Mouse (Mus musculus) forebrain, embryonic 11.5 days (tissue): ENCODE measurements around the gene Iqch. TPM values are rescaled to one million over a fixed set of nuclear protein-coding genes. Genes with fewer than 3 reads are reported as not detected.

Experiments used
- ATAC-seq: fragments of 200-750 bp; cut with Nextera tagmentation; replicated peaks from 2 replicates; pipeline ENCODE4 v1.8.0; 2017; ENCODE audit warnings: moderate TSS enrichment; ENCODE audit not compliant: low FRiP score
- DNase-seq: peaks from one replicate; pipeline ENCODE4 v3.0.0-alpha.2; 2017; ENCODE audit warnings: low spot score
- H3K27ac ChIP-seq: fragments of 300-500 bp; sonication (generic); 2 replicates; pipeline ENCODE4 v1.5.1; 2014; ENCODE audit warnings: low read depth, low read length
- H3K27me3 ChIP-seq: fragments of 300-500 bp; sonication (generic); 2 replicates; pipeline ENCODE4 v1.6.1; 2014; ENCODE audit warnings: mild to moderate bottlenecking, low read length, mixed read lengths; ENCODE audit not compliant: control insufficient read depth, insufficient read depth
- H3K36me3 ChIP-seq: fragments of 300-500 bp; sonication (generic); 2 replicates; pipeline ENCODE4 v1.6.1; 2014; ENCODE audit warnings: mild to moderate bottlenecking, low read length, moderate library complexity, mixed read lengths; ENCODE audit not compliant: control insufficient read depth, insufficient read depth
- H3K4me1 ChIP-seq: fragments of 300-500 bp; sonication (generic); replicated peaks from 2 replicates; pipeline ENCODE4 v1.6.1; 2014; ENCODE audit warnings: low read length, mixed read lengths; ENCODE audit not compliant: control insufficient read depth, insufficient read depth
- H3K4me2 ChIP-seq: fragments of 300-500 bp; sonication (generic); 2 replicates; pipeline ENCODE4 v1.6.1; 2014; ENCODE audit warnings: low read depth, mild to moderate bottlenecking, low read length, moderate library complexity, mixed read lengths; ENCODE audit not compliant: severe bottlenecking
- H3K4me3 ChIP-seq: fragments of 300-500 bp; sonication (generic); 2 replicates; pipeline ENCODE4 v1.5.1; 2014; ENCODE audit warnings: low read depth, low read length
- H3K9ac ChIP-seq: fragments of 300-500 bp; sonication (generic); 2 replicates; pipeline ENCODE4 v1.6.1; 2014; ENCODE audit warnings: low read length
- H3K9me3 ChIP-seq: fragments of 300-500 bp; sonication (generic); 2 replicates; pipeline ENCODE4 v1.6.1; 2016; ENCODE audit warnings: low read length, mixed read lengths; ENCODE audit not compliant: control insufficient read depth
- WGBS: fragments of 180-500 bp; shearing (Covaris S2); extraction: QIAGEN DNeasy Blood & Tissue Kit; methylation state at CpG from one replicate; pipeline ENCODE4 v1.1.7; 2014; 5-methylcytosine and 5-hydroxymethylcytosine counted together
- polyA plus RNA-seq: library from polyadenylated mRNA; unstranded; fragments of >200 nt; fragmentation: Nextera tagmentation; extraction: Ambion mirVana; gene quantifications from 2 replicates; pipeline ENCODE4 v1.2.1, GENCODE M21; 2014

Gene Iqch
- polyA plus RNA-seq, 1 experiment from 2014 or later, result 0.17 TPM

GRCm38 (mm10) chr9:63608006-63608405 is 5.7 kb upstream of the Iqch start:
- no peaks in the 10 kb centered on the region for H3K9me3 ChIP-seq
- peaks cover 18% of the 10 kb centered on the region for H3K4me1 ChIP-seq
- ATAC-seq (no peak), DNase-seq (no peak)
- no peak overlapping the region for H3K27ac ChIP-seq
- H3K27me3 ChIP-seq, result no peaks in the 10 kb centered on the region
- WGBS, result 74% methylated on average over 6 of the region's 6 CpGs
- H3K36me3 ChIP-seq, result no peaks in the 10 kb centered on the region
- H3K4me2 ChIP-seq, result no peak overlapping the region
- no peak overlapping the region for H3K4me3 ChIP-seq
- no peak overlapping the region for H3K9ac ChIP-seq

- H3K4me3 ChIP-seq, result no peak overlapping the region
- DNase-seq, result no peak
- ATAC-seq, result no peak
- WGBS, result 74% methylated on average over 2 of the region's 2 CpGs
- H3K36me3 ChIP-seq, result no peaks in the 10 kb centered on the region
- H3K9ac ChIP-seq, result no peak overlapping the region
- H3K4me2 ChIP-seq, result no peak overlapping the region
- H3K27ac ChIP-seq, result no peak overlapping the region
- H3K4me1 ChIP-seq, result peaks cover 17% of the 10 kb centered on the region
- no peaks in the 10 kb centered on the region for H3K27me3 ChIP-seq
- H3K9me3 ChIP-seq, result no peaks in the 10 kb centered on the region
Measured at GRCm38 (mm10) chr9:63606594-63606993, 4.3 kb upstream of the Iqch start.

GRCm38 (mm10) chr9:63603849-63604248 is 1.6 kb upstream of the Iqch start:
- ATAC-seq (no peak), DNase-seq (no peak)
- Histone ChIP-seq H3K27ac (no peak overlapping the region), H3K4me3 (no peak overlapping the region), H3K36me3 (no peaks in the 10 kb centered on the region), H3K4me1 (peaks cover 10% of the 10 kb centered on the region), H3K9ac (no peak overlapping the region; the same call in 1 of the 2 replicates), H3K27me3 (no peaks in the 10 kb centered on the region), H3K4me2 (no peak overlapping the region), H3K9me3 (no peaks in the 10 kb centered on the region)
- 63% methylated on average over 6 of the region's 6 CpGs for WGBS

- no peak for ATAC-seq
- H3K36me3 ChIP-seq, result no peaks in the 10 kb centered on the region
- H3K27ac ChIP-seq, result no peak overlapping the region
- H3K4me3 ChIP-seq, result no peak overlapping the region
- 90% methylated on average over 9 of the region's 9 CpGs for WGBS
- H3K4me2 ChIP-seq, result no peak overlapping the region
- H3K27me3 ChIP-seq, result no peaks in the 10 kb centered on the region
- DNase-seq, result no peak
- H3K9ac ChIP-seq, result no peak overlapping the region
- H3K9me3 ChIP-seq, result no peaks in the 10 kb centered on the region
- no peaks in the 10 kb centered on the region for H3K4me1 ChIP-seq
Measured at GRCm38 (mm10) chr9:63596660-63597059, 5.6 kb downstream of the Iqch start.

- 86% methylated on average over 8 of the region's 8 CpGs for whole genome bisulfite sequencing
- Histone ChIP-seq H3K9ac (no peak overlapping the region), H3K27ac (no peak overlapping the region), H3K27me3 (no peaks in the 10 kb centered on the region), H3K4me2 (no peak overlapping the region), H3K36me3 (no peaks in the 10 kb centered on the region), H3K9me3 (no peaks in the 10 kb centered on the region), H3K4me3 (no peak overlapping the region), H3K4me1 (no peaks in the 10 kb centered on the region)
- DNase-seq (no peak), ATAC-seq (no peak)
Measured at GRCm38 (mm10) chr9:63595652-63596051, 6.6 kb downstream of the Iqch start.

- WGBS, result 100% methylated on average over 1 of the region's 1 CpGs
- Histone ChIP-seq H3K36me3 (no peaks in the 10 kb centered on the region), H3K27ac (no peak overlapping the region), H3K27me3 (no peaks in the 10 kb centered on the region), H3K9ac (no peak overlapping the region), H3K9me3 (no peaks in the 10 kb centered on the region), H3K4me1 (no peaks in the 10 kb centered on the region), H3K4me2 (no peak overlapping the region), H3K4me3 (no peak overlapping the region)
- no peak for DNase-seq
- ATAC-seq, result no peak
Measured at GRCm38 (mm10) chr9:63595032-63595431, 7.3 kb downstream of the Iqch start.

- Histone ChIP-seq H3K27me3 (no peaks in the 10 kb centered on the region), H3K27ac (no peak overlapping the region), H3K9ac (no peak overlapping the region), H3K4me1 (no peaks in the 10 kb centered on the region), H3K4me2 (no peak overlapping the region), H3K9me3 (no peaks in the 10 kb centered on the region), H3K4me3 (no peak overlapping the region), H3K36me3 (no peaks in the 10 kb centered on the region)
- ATAC-seq (no peak), DNase-seq (no peak)
- 89% methylated on average over 8 of the region's 8 CpGs for WGBS
Measured at GRCm38 (mm10) chr9:63591661-63592256, 10.5 kb downstream of the Iqch start.

- Histone ChIP-seq H3K36me3 (no peaks in the 10 kb centered on the region), H3K4me2 (no peak overlapping the region), H3K9me3 (no peaks in the 10 kb centered on the region), H3K4me1 (no peaks in the 10 kb centered on the region), H3K4me3 (no peak overlapping the region), H3K27ac (no peak overlapping the region), H3K27me3 (no peaks in the 10 kb centered on the region), H3K9ac (no peak overlapping the region)
- ATAC-seq (no peak), DNase-seq (no peak)
- 86% methylated on average over 4 of the region's 4 CpGs for WGBS
Measured at GRCm38 (mm10) chr9:63590592-63590991, 11.7 kb downstream of the Iqch start.

GRCm38 (mm10) chr9:63589209-63589608 is 13.1 kb downstream of the Iqch start:
- H3K4me3 ChIP-seq, result no peak overlapping the region
- WGBS, result 82% methylated on average over 6 of the region's 6 CpGs
- H3K36me3 ChIP-seq, result no peaks in the 10 kb centered on the region
- ATAC-seq, result no peak
- H3K27me3 ChIP-seq, result no peaks in the 10 kb centered on the region
- no peaks in the 10 kb centered on the region for H3K4me1 ChIP-seq
- DNase-seq, result no peak
- no peaks in the 10 kb centered on the region for H3K9me3 ChIP-seq
- H3K4me2 ChIP-seq, result no peak overlapping the region
- H3K9ac ChIP-seq, result no peak overlapping the region
- no peak overlapping the region for H3K27ac ChIP-seq
